Mouse (Mus musculus) hindbrain, embryonic 15.5 days (tissue): Measurements from ENCODE around the gene Plcl1. TPM values are rescaled to one million over a fixed set of nuclear protein-coding genes. Genes with fewer than 3 reads are reported as not detected.

ENCODE experiments used
- ATAC-seq: fragments of 200-750 bp; cut with Nextera tagmentation; 2 replicates; pipeline ENCODE4 v1.8.0; 2017; ENCODE audit warnings: low read depth, moderate number of reproducible peaks, moderate TSS enrichment; ENCODE audit not compliant: low FRiP score
- H3K27ac ChIP-seq: fragments of 300-500 bp; sonication (generic); replicated peaks from 2 replicates; pipeline ENCODE4 v1.5.1; 2015; ENCODE audit warnings: mild to moderate bottlenecking, inconsistent platforms
- H3K27me3 ChIP-seq: fragments of 300-500 bp; sonication (generic); 2 replicates; pipeline ENCODE4 v1.6.1; 2015; ENCODE audit warnings: control low read depth, inconsistent platforms
- H3K36me3 ChIP-seq: fragments of 300-500 bp; sonication (generic); 2 replicates; pipeline ENCODE4 v1.6.1; 2015; ENCODE audit warnings: control low read depth, inconsistent platforms
- H3K4me1 ChIP-seq: fragments of 300-500 bp; sonication (generic); replicated peaks from 2 replicates; pipeline ENCODE4 v1.6.1; 2015; ENCODE audit warnings: control low read depth, inconsistent platforms
- H3K4me2 ChIP-seq: fragments of 300-500 bp; sonication (generic); 2 replicates; pipeline ENCODE4 v1.6.1; 2015; ENCODE audit warnings: moderate library complexity, mild to moderate bottlenecking, inconsistent platforms
- H3K4me3 ChIP-seq: fragments of 300-500 bp; sonication (generic); 2 replicates; pipeline ENCODE4 v1.5.1; 2015; ENCODE audit warnings: mild to moderate bottlenecking, inconsistent platforms
- H3K9ac ChIP-seq: fragments of 300-500 bp; sonication (generic); 2 replicates; pipeline ENCODE4 v1.6.1; 2015; ENCODE audit warnings: inconsistent platforms
- H3K9me3 ChIP-seq: fragments of 300-500 bp; sonication (generic); 2 replicates; pipeline ENCODE4 v1.6.1; 2016; ENCODE audit warnings: control low read depth, inconsistent platforms
- whole genome bisulfite sequencing: fragments of 180-500 bp; shearing (Covaris S2); methylation state at CpG from one replicate; pipeline ENCODE4 v1.1.7; 2015; 5-methylcytosine and 5-hydroxymethylcytosine counted together
- polyA plus RNA-seq: library from polyadenylated mRNA; unstranded; fragments of >200 nt; fragmentation: Nextera tagmentation; extraction: Ambion mirVana; gene quantifications from 2 replicates; pipeline ENCODE4 v1.2.1, GENCODE M21; 2015

Gene Plcl1
- polyA plus RNA-seq, 1 experiment from 2014 or later: 4.5 TPM

DNA sequence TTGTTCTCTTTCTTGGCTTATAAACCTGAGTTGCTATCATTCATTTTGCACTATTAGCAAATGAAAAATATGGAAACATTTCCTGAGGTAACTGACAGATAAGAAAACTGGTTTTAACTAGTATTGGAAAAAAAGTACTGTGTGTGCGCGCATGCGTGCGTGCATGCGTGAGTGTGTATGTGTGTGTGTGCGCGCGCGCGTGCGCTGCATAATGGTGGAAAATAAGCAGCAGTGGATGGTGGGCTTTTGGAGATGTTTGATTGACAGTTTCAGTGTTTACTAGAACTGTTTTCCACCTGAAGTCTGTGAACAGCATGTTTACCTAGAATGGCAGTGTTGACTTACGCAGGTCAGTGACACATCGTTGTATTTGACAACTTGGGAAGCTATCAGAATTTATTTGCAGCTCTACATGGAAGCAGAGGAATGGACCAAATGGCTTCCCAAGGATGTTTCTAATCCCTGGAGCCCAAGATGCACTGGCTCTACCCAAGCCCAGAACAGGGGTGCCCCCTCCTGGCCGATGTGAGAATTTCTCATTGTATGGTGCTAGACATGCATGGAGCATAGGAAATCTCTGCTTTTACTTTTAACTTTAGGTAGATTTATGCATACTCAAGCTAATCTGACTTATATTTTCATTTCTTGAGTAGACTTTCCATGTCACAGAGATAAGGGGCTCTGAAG lies 330.5 kb downstream of the Plcl1 start:
- no peak overlapping the region for H3K4me2 ChIP-seq
- peak; percentile 90; the same call in 1 of the 2 replicates for ATAC-seq
- H3K36me3 ChIP-seq: no peaks in the 10 kb centered on the region
- WGBS: 88% methylated on average over 14 of the region's 14 CpGs
- H3K4me3 ChIP-seq: no peak overlapping the region
- no peaks in the 10 kb centered on the region for H3K4me1 ChIP-seq
- H3K27ac ChIP-seq: no peak overlapping the region
- no peaks in the 10 kb centered on the region for H3K9me3 ChIP-seq
- no peak overlapping the region for H3K9ac ChIP-seq
- H3K27me3 ChIP-seq: no peaks in the 10 kb centered on the region

DNA sequence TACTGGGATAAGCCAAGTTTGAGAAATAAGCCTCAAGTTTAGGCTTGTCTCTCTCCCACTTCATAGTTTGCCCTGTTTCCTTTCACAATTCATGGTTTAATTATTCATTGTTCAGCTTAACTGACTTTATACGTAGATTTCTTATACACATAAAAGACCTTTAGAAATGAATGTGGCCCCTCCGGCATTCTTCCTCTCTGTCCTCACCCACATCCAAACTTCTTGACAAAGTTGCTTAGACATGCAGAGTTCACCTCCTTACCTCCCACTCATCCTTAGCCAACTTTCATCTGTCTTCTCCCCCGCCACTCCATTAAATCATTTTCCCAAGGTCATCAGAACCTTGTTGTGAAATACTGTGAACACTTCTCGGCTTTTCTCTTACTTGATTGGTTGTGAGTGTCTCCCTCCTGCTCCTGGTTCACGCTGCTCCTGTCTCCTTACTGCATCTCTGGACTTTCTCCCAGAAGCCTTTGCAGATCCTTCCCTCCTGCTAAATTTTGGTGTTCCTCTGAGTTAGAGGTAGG lies 331.1 kb downstream of the Plcl1 start:
- no peak overlapping the region for H3K9ac ChIP-seq
- WGBS: 62% methylated on average over 5 of the region's 5 CpGs
- H3K4me2 ChIP-seq: no peak overlapping the region
- H3K36me3 ChIP-seq: no peaks in the 10 kb centered on the region
- no peaks in the 10 kb centered on the region for H3K4me1 ChIP-seq
- no peaks in the 10 kb centered on the region for H3K27me3 ChIP-seq
- H3K4me3 ChIP-seq: no peak overlapping the region
- no peaks in the 10 kb centered on the region for H3K9me3 ChIP-seq
- ATAC-seq: no peak
- no peak overlapping the region for H3K27ac ChIP-seq

DNA sequence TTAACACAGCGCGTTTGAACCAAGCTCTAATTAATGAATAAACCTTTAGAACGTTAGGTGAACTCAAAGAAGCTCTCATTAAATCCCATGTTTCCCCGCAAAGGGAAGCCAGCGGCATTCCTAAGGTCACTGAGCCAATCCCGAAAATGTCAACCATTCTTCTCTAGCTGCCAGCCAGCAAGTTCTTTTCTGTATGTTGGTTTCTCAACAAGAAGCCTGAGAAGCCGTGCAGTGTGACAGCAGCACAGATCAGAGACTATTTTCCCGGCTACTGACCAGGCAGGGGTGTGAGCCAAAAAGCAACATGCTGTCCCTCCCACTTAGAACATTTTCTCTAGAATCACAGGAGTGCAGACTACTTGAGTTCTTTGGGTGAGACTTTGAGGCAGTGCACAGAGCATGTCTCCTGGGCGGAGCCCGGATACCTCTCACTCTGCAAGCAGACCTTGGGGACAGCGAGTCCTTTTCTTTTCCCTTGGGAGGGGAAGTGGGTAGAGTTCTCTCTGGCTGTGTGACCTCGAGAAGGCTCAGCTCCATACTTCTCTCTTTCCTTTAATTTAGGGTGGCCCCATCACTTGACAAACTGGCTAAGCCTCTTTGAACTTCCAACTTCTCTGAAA lies 333.1 kb downstream of the Plcl1 start:
- Histone ChIP-seq H3K27ac (no peak overlapping the region), H3K27me3 (no peaks in the 10 kb centered on the region), H3K9me3 (no peaks in the 10 kb centered on the region), H3K4me2 (no peak overlapping the region), H3K4me3 (no peak overlapping the region), H3K4me1 (no peaks in the 10 kb centered on the region), H3K9ac (no peak overlapping the region), H3K36me3 (no peaks in the 10 kb centered on the region)
- WGBS: 72% methylated on average over 12 of the region's 12 CpGs
- no peak for ATAC-seq

DNA sequence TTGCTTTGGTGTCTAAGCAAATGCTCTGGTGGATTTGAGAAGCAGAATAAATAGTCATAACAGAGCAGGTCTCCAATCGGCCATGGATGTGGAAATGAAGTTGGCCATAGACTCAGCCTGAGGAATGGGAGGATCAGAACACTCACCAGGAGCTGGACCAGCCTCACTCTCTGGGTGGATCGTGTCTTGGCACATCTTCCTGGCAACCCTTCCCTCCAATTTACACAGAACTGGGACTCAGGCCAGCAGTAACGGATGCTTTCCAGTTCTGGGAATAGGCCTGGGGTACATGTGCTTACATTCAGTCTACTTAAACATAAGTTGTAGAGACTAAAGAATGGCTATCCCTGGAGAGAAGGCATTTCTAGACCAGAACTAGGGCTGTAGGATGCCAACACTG lies 336.2 kb downstream of the Plcl1 start:
- Histone ChIP-seq H3K9ac (no peak overlapping the region), H3K4me2 (no peak overlapping the region), H3K9me3 (no peaks in the 10 kb centered on the region), H3K27ac (no peak overlapping the region), H3K4me3 (no peak overlapping the region), H3K36me3 (no peaks in the 10 kb centered on the region), H3K4me1 (no peaks in the 10 kb centered on the region), H3K27me3 (no peaks in the 10 kb centered on the region)
- peak; percentile 71 for ATAC-seq
- 63% methylated on average over 3 of the region's 3 CpGs for WGBS

DNA sequence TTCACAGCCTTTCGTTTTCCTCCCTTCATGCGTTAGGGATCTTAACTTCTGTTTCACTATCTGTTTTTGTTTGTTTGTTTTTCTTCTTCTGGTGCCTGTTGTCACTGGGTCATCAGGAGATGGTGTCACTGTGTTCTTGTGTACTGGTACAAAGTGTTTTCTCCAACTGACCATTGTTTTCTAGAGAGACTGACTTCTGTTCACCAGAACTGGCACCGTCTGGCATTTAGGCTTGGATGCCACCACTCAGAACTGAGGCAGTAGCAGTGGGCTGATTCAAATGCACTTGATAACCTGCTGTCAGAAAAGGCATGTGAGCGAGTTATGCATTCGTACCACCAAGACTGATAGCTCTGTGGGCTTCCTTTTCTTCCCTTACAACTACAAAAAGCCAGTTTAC lies 342.8 kb downstream of the Plcl1 start:
- no peak overlapping the region for H3K4me2 ChIP-seq
- no peaks in the 10 kb centered on the region for H3K27me3 ChIP-seq
- H3K9ac ChIP-seq: no peak overlapping the region
- no peak overlapping the region for H3K4me3 ChIP-seq
- no peak overlapping the region for H3K27ac ChIP-seq
- H3K9me3 ChIP-seq: no peaks in the 10 kb centered on the region
- H3K4me1 ChIP-seq: no peaks in the 10 kb centered on the region
- ATAC-seq: no peak
- WGBS: 80% methylated on average over 5 of the region's 5 CpGs
- no peaks in the 10 kb centered on the region for H3K36me3 ChIP-seq

DNA sequence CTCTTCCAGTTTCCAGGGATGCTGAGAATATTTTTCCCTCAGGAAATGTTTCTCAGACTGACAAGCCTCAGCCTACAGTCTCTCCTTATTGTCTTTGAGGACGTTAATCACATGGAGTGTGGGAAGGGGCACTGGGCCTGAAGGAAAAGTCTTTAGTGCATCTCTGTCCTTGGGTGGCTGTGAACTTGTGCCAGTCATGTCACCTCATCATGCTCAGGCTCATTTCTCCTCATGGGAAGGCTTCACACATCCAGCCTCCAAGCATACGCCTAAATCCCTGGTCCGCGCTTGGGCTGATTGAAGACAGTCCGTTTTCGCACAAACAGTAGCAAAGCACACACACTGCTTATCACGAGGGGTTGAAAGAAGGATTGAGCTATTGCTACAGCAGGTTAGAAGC lies 344.0 kb downstream of the Plcl1 start:
- H3K27me3 ChIP-seq: no peaks in the 10 kb centered on the region

DNA sequence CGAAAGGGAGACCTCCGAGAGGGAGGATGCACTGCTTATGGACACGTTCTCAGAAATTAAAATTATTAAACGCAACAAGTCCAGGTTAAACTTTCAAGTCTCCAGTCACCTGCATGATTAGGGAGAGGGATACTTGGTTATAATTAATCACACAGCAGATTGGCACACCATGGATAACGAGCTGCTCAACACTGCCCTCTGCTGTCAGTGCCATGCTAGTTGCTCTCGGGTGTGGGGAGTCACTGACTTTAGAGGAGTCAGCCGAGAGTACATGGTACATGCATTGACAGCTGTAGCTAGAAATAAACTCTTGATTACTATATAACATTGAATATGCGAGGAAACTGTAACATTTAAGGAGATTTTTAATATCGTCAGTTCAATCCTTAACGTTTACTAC lies 350.0 kb downstream of the Plcl1 start:
- Histone ChIP-seq H3K9me3 (no peaks in the 10 kb centered on the region), H3K27ac (no peak overlapping the region), H3K9ac (no peak overlapping the region), H3K4me3 (no peak overlapping the region), H3K4me2 (no peak overlapping the region), H3K27me3 (no peaks in the 10 kb centered on the region), H3K36me3 (no peaks in the 10 kb centered on the region), H3K4me1 (no peaks in the 10 kb centered on the region)
- no peak for ATAC-seq
- 66% methylated on average over 10 of the region's 10 CpGs for WGBS

More for the DNA sequence above, 344.0 kb downstream of the Plcl1 start:
- 81% methylated on average over 7 of the region's 7 CpGs for WGBS
- H3K4me3 ChIP-seq: no peak overlapping the region
- H3K27ac ChIP-seq: no peak overlapping the region
- no peak overlapping the region for H3K4me2 ChIP-seq
- H3K9me3 ChIP-seq: no peaks in the 10 kb centered on the region
- no peaks in the 10 kb centered on the region for H3K4me1 ChIP-seq
- no peaks in the 10 kb centered on the region for H3K36me3 ChIP-seq
- no peak overlapping the region for H3K9ac ChIP-seq
- ATAC-seq: no peak

DNA sequence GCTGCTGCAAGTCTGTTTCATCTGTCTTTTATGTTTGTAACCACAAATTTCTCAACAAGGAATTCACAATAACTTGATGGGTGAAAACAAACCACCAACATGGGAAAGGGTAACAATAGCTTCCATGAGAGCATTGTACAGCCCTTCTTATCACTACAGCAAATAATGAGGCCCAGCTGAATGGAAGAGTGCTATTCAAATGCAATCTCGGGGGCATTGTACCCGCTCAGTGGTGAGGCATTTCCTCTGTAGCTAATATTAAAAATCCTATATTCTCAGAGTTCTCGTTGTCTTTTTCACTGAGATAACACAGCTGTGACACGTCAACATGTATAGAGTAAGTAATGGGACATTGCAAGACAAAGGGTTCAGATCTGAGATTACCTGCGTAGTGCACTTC lies 356.6 kb downstream of the Plcl1 start:
- Histone ChIP-seq H3K9ac (no peak overlapping the region), H3K4me1 (no peaks in the 10 kb centered on the region; the same call in 1 of the 2 replicates), H3K4me3 (no peak overlapping the region), H3K27me3 (no peaks in the 10 kb centered on the region), H3K36me3 (no peaks in the 10 kb centered on the region), H3K9me3 (no peaks in the 10 kb centered on the region), H3K4me2 (no peak overlapping the region), H3K27ac (no peak overlapping the region)
- no peak for ATAC-seq
- 59% methylated on average over 5 of the region's 5 CpGs for WGBS

DNA sequence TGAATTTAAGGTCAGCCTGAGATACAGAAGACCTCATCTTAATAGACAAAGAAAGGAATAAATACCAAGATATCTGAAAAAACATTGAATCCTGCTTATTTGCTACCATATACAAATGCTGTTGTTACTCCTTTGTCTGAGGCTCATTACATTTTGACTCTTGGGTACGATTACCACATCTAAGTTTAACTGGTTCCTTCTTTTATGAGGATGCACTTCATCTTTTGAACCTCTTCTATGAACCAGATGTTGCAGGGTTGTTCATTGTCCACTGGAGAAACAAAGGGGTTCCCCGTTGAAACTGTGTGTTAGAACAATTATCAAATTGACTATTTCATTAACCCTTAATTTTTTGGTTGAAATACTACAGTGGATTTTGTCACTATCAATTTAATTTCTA lies 357.4 kb downstream of the Plcl1 start:
- no peak overlapping the region for H3K4me2 ChIP-seq
- H3K9me3 ChIP-seq: no peaks in the 10 kb centered on the region
- no peaks in the 10 kb centered on the region; the same call in 1 of the 2 replicates for H3K4me1 ChIP-seq
- no peaks in the 10 kb centered on the region for H3K36me3 ChIP-seq
- no peak for ATAC-seq
- H3K27me3 ChIP-seq: no peaks in the 10 kb centered on the region
- H3K9ac ChIP-seq: no peak overlapping the region
- H3K27ac ChIP-seq: no peak overlapping the region
- no peak overlapping the region for H3K4me3 ChIP-seq
- WGBS: 76% methylated on average over 2 of the region's 2 CpGs

DNA sequence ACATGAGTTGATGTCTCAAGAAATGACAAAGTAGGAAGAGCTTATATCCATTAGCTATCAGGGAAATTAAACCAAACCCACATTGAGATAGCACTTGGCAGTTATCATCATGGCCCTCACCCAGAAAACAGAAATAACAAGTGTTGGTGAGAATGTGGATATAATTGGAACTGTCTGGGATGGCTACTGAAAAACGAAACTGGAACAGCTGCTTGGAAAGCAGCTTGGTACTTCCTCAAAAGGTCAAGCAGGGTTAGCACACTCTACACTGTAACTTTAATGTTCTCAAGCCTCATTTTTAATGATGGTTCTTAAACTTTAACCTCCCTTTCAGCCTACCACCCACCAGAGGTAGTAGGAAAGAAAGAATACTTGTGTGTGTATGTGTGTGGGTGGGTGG lies 361.0 kb downstream of the Plcl1 start:
- ATAC-seq: no peak
- no peak overlapping the region for H3K4me3 ChIP-seq
- H3K9me3 ChIP-seq: no peaks in the 10 kb centered on the region
- H3K36me3 ChIP-seq: no peaks in the 10 kb centered on the region
- H3K27ac ChIP-seq: no peak overlapping the region
- H3K9ac ChIP-seq: no peak overlapping the region
- no peaks in the 10 kb centered on the region for H3K4me1 ChIP-seq
- 80% methylated on average over 1 of the region's 1 CpGs for WGBS
- no peaks in the 10 kb centered on the region for H3K27me3 ChIP-seq
- H3K4me2 ChIP-seq: no peak overlapping the region

DNA sequence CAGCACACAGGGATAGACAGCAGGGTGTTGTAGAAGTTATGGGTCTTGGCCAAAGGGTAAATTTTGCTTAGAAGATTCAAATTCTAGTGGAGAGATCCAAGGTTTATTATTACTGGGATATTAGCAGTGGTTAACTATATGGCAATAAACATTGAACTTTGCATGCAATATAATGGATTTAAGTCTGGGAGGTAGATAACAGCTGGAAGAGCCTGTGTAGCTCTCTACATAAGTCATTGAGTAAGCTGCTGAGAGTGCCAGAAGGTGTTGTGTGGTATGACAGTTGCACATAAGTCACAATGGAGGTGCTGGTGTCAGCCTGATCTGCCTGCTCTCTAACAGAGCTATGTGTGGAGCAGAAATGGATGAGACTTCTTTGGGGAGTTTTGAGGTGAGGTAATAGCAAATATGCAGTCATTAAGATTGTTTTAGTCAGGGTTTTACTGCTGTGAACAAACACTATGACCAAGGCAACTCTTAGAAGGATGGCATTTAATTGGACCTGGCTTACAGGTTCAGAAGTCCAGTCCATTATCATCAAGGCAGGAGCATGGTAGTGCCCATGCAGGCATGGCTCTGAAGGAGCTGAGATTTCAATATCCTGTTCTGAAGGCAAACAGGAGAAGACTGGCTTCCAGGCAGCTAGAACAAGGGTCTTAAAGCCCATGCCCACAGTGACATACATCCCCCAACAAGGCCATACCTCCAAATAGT lies 364.5 kb downstream of the Plcl1 start:
- H3K4me2 ChIP-seq: no peak overlapping the region
- H3K4me3 ChIP-seq: no peak overlapping the region
- no peaks in the 10 kb centered on the region for H3K4me1 ChIP-seq
- H3K27me3 ChIP-seq: no peaks in the 10 kb centered on the region
- no peak overlapping the region for H3K27ac ChIP-seq
- H3K9me3 ChIP-seq: no peaks in the 10 kb centered on the region
- no peaks in the 10 kb centered on the region for H3K36me3 ChIP-seq
- H3K9ac ChIP-seq: no peak overlapping the region
- ATAC-seq: no peak

DNA sequence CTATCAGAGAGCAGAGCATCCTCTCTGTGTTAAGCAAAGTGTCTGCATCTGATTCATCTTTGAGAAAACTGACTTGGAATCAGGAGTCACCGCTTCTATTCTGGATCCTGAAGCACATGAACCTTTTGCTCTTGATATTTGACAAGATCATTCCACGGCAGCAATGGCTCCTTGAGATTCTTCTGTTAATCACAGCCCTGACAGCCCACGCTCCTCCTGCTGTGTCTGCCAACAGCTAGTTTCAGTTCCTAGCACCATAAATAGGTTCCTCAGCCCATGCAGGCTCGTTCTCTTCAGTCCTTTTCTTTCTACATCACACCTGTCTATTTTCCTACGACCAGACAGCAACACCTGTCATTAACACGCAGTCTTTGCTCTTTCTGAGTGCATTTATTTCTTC lies 387.1 kb downstream of the Plcl1 start:
- Histone ChIP-seq H3K9ac (no peak overlapping the region), H3K9me3 (no peaks in the 10 kb centered on the region), H3K4me1 (no peaks in the 10 kb centered on the region), H3K27me3 (no peaks in the 10 kb centered on the region), H3K27ac (no peak overlapping the region), H3K4me3 (no peak overlapping the region), H3K4me2 (no peak overlapping the region), H3K36me3 (no peaks in the 10 kb centered on the region)
- WGBS: 76% methylated on average over 6 of the region's 6 CpGs
- no peak for ATAC-seq
